Mouse (Mus musculus): ENCODE results near the gene Ret. TPM values are rescaled to one million over a fixed set of nuclear protein-coding genes. Genes with fewer than 3 reads are reported as not detected.

Ret gene
- polyA plus RNA-seq, 1 experiment from 2014 or later: 0.94 TPM

GRCm38 (mm10) chr6:118171386-118171785 lies 26.1 kb downstream of the Ret start:
- no peak overlapping the region for H3K4me3 ChIP-seq
- H3K4me2 ChIP-seq: no peak overlapping the region
- no peaks in the 10 kb centered on the region for H3K36me3 ChIP-seq
- H3K27me3 ChIP-seq: no peaks in the 10 kb centered on the region
- ATAC-seq (ENCODE audit: insufficient number of reproducible peaks, insufficient read depth, low FRiP score, low TSS enrichment, low read depth): no peak
- no peaks in the 10 kb centered on the region for H3K4me1 ChIP-seq
- H3K27ac ChIP-seq: no peak overlapping the region
- no peak overlapping the region for H3K9ac ChIP-seq
- no peaks in the 10 kb centered on the region for H3K9me3 ChIP-seq
- 90% methylated on average over 7 of the region's 7 CpGs for WGBS

- Histone ChIP-seq H3K36me3 (no peaks in the 10 kb centered on the region), H3K9me3 (no peaks in the 10 kb centered on the region), H3K9ac (no peak overlapping the region), H3K27ac (no peak overlapping the region), H3K4me1 (no peaks in the 10 kb centered on the region), H3K27me3 (no peaks in the 10 kb centered on the region), H3K4me3 (no peak overlapping the region), H3K4me2 (no peak overlapping the region)
- ATAC-seq (ENCODE audit: insufficient number of reproducible peaks, insufficient read depth, low FRiP score, low TSS enrichment, low read depth): no peak
- WGBS: 80% methylated on average over 14 of the region's 14 CpGs
Measured at GRCm38 (mm10) chr6:118168106-118168505, 29.4 kb downstream of the Ret start.

GRCm38 (mm10) chr6:118167013-118167412 lies 30.5 kb downstream of the Ret start:
- H3K4me3 ChIP-seq: no peak overlapping the region
- no peaks in the 10 kb centered on the region for H3K27me3 ChIP-seq
- 87% methylated on average over 9 of the region's 9 CpGs for WGBS
- ATAC-seq (ENCODE audit: insufficient number of reproducible peaks, insufficient read depth, low FRiP score, low TSS enrichment, low read depth): no peak
- H3K4me1 ChIP-seq: no peaks in the 10 kb centered on the region
- no peaks in the 10 kb centered on the region for H3K36me3 ChIP-seq
- no peak overlapping the region for H3K9ac ChIP-seq
- H3K9me3 ChIP-seq: no peaks in the 10 kb centered on the region
- H3K27ac ChIP-seq: no peak overlapping the region
- no peak overlapping the region for H3K4me2 ChIP-seq

- Histone ChIP-seq H3K4me3 (no peak overlapping the region), H3K4me1 (no peaks in the 10 kb centered on the region), H3K36me3 (no peaks in the 10 kb centered on the region), H3K27ac (no peak overlapping the region), H3K4me2 (no peak overlapping the region), H3K9me3 (no peaks in the 10 kb centered on the region), H3K9ac (no peak overlapping the region), H3K27me3 (no peaks in the 10 kb centered on the region)
- no peak for ATAC-seq (ENCODE audit: insufficient number of reproducible peaks, insufficient read depth, low FRiP score, low TSS enrichment, low read depth)
- 98% methylated on average over 1 of the region's 1 CpGs for WGBS
Measured at GRCm38 (mm10) chr6:118165516-118165915, 32.0 kb downstream of the Ret start.

GRCm38 (mm10) chr6:118164691-118165090 lies 32.8 kb downstream of the Ret start:
- no peak for ATAC-seq (ENCODE audit: insufficient number of reproducible peaks, insufficient read depth, low FRiP score, low TSS enrichment, low read depth)
- Histone ChIP-seq H3K9ac (no peak overlapping the region), H3K4me1 (no peaks in the 10 kb centered on the region), H3K27me3 (no peaks in the 10 kb centered on the region), H3K4me2 (no peak overlapping the region), H3K36me3 (no peaks in the 10 kb centered on the region), H3K9me3 (no peaks in the 10 kb centered on the region), H3K27ac (no peak overlapping the region), H3K4me3 (no peak overlapping the region)
- WGBS: 72% methylated on average over 8 of the region's 8 CpGs

- Histone ChIP-seq H3K36me3 (no peaks in the 10 kb centered on the region), H3K27me3 (no peaks in the 10 kb centered on the region), H3K4me2 (no peak overlapping the region), H3K4me1 (no peaks in the 10 kb centered on the region), H3K9ac (no peak overlapping the region), H3K9me3 (no peaks in the 10 kb centered on the region), H3K27ac (no peak overlapping the region), H3K4me3 (no peak overlapping the region)
- 85% methylated on average over 2 of the region's 2 CpGs for WGBS
- no peak for ATAC-seq (ENCODE audit: insufficient number of reproducible peaks, insufficient read depth, low FRiP score, low TSS enrichment, low read depth)
Measured at GRCm38 (mm10) chr6:118163086-118163485, 34.4 kb downstream of the Ret start.

GRCm38 (mm10) chr6:118162457-118163082 lies 34.9 kb downstream of the Ret start:
- H3K4me2 ChIP-seq: no peak overlapping the region
- no peaks in the 10 kb centered on the region for H3K36me3 ChIP-seq
- no peaks in the 10 kb centered on the region for H3K27me3 ChIP-seq
- H3K27ac ChIP-seq: no peak overlapping the region
- H3K4me3 ChIP-seq: no peak overlapping the region
- no peaks in the 10 kb centered on the region for H3K9me3 ChIP-seq
- no peak for ATAC-seq (ENCODE audit: insufficient number of reproducible peaks, insufficient read depth, low FRiP score, low TSS enrichment, low read depth)
- WGBS: 86% methylated on average over 12 of the region's 12 CpGs
- H3K9ac ChIP-seq: no peak overlapping the region
- no peaks in the 10 kb centered on the region for H3K4me1 ChIP-seq

- Histone ChIP-seq H3K4me1 (no peaks in the 10 kb centered on the region), H3K36me3 (no peaks in the 10 kb centered on the region), H3K27ac (no peak overlapping the region), H3K27me3 (no peaks in the 10 kb centered on the region), H3K4me2 (no peak overlapping the region), H3K9me3 (no peaks in the 10 kb centered on the region), H3K4me3 (no peak overlapping the region), H3K9ac (no peak overlapping the region)
- 82% methylated on average over 5 of the region's 5 CpGs for WGBS
- no peak for ATAC-seq (ENCODE audit: insufficient number of reproducible peaks, insufficient read depth, low FRiP score, low TSS enrichment, low read depth)
Measured at GRCm38 (mm10) chr6:118153091-118153490, 44.4 kb downstream of the Ret start.

GRCm38 (mm10) chr6:118150988-118151387 lies 46.5 kb downstream of the Ret start:
- no peak overlapping the region for H3K27ac ChIP-seq
- no peaks in the 10 kb centered on the region for H3K27me3 ChIP-seq
- H3K4me1 ChIP-seq: no peaks in the 10 kb centered on the region
- H3K9me3 ChIP-seq: no peaks in the 10 kb centered on the region
- H3K36me3 ChIP-seq: no peaks in the 10 kb centered on the region
- H3K4me3 ChIP-seq: no peak overlapping the region
- H3K9ac ChIP-seq: no peak overlapping the region
- H3K4me2 ChIP-seq: no peak overlapping the region
- ATAC-seq (ENCODE audit: insufficient number of reproducible peaks, insufficient read depth, low FRiP score, low TSS enrichment, low read depth): no peak
- WGBS: 84% methylated on average over 8 of the region's 8 CpGs

GRCm38 (mm10) chr6:118150538-118150937 lies 47.0 kb downstream of the Ret start:
- H3K9ac ChIP-seq: no peak overlapping the region
- no peaks in the 10 kb centered on the region for H3K9me3 ChIP-seq
- H3K27ac ChIP-seq: no peak overlapping the region
- 81% methylated on average over 2 of the region's 2 CpGs for WGBS
- no peaks in the 10 kb centered on the region for H3K27me3 ChIP-seq
- H3K4me2 ChIP-seq: no peak overlapping the region
- ATAC-seq (ENCODE audit: insufficient number of reproducible peaks, insufficient read depth, low FRiP score, low TSS enrichment, low read depth): no peak
- H3K4me1 ChIP-seq: no peaks in the 10 kb centered on the region
- H3K36me3 ChIP-seq: no peaks in the 10 kb centered on the region
- H3K4me3 ChIP-seq: no peak overlapping the region

- ATAC-seq (ENCODE audit: insufficient number of reproducible peaks, insufficient read depth, low FRiP score, low TSS enrichment, low read depth): no peak
- Histone ChIP-seq H3K36me3 (no peaks in the 10 kb centered on the region), H3K4me2 (no peak overlapping the region), H3K27ac (no peak overlapping the region), H3K9me3 (no peaks in the 10 kb centered on the region), H3K9ac (no peak overlapping the region), H3K4me3 (no peak overlapping the region), H3K4me1 (no peaks in the 10 kb centered on the region), H3K27me3 (no peaks in the 10 kb centered on the region)
- WGBS: 82% methylated on average over 4 of the region's 4 CpGs
Measured at GRCm38 (mm10) chr6:118150128-118150527, 47.4 kb downstream of the Ret start.

- peaks cover 4% of the 10 kb centered on the region for H3K9me3 ChIP-seq
- 87% methylated on average over 6 of the region's 6 CpGs for WGBS
- no peaks in the 10 kb centered on the region for H3K27me3 ChIP-seq
- no peak overlapping the region for H3K4me3 ChIP-seq
- peaks cover 2% of the 10 kb centered on the region; the same call in 1 of the 2 replicates for H3K4me1 ChIP-seq
- no peaks in the 10 kb centered on the region for H3K36me3 ChIP-seq
- no peak overlapping the region for H3K27ac ChIP-seq
- no peak overlapping the region for H3K9ac ChIP-seq
- H3K4me2 ChIP-seq: no peak overlapping the region
- ATAC-seq (ENCODE audit: insufficient number of reproducible peaks, insufficient read depth, low FRiP score, low TSS enrichment, low read depth): no peak
Measured at GRCm38 (mm10) chr6:118140961-118141360, 56.6 kb downstream of the Ret start.
